Mouse (Mus musculus) lung, postnatal 0 days (tissue): Measurements from ENCODE around the gene Gm49027. TPM values are rescaled to one million over a fixed set of nuclear protein-coding genes. Genes with fewer than 3 reads are reported as not detected.

Source experiments
- ATAC-seq: fragments of 200-750 bp; cut with Nextera tagmentation; 2 replicates; pipeline ENCODE4 v1.8.0; 2017; ENCODE audit warnings: moderate library complexity
- DNase-seq: peaks from one replicate; pipeline ENCODE4 v3.0.0-alpha.2; 2016; ENCODE audit warnings: low spot score
- H3K27ac ChIP-seq: fragments of 300-500 bp; sonication (generic); 2 replicates; pipeline ENCODE4 v1.5.1; 2014; ENCODE audit warnings: antibody characterized with exemption, mild to moderate bottlenecking, low read length, mixed read lengths
- H3K27me3 ChIP-seq: fragments of 300-500 bp; sonication (generic); replicated peaks from 2 replicates; pipeline ENCODE4 v1.6.1; 2014; ENCODE audit warnings: low read length, mixed read lengths; ENCODE audit not compliant: insufficient read depth
- H3K36me3 ChIP-seq: fragments of 300-500 bp; sonication (generic); 2 replicates; pipeline ENCODE4 v1.6.1; 2014; ENCODE audit warnings: low read length, mixed read lengths; ENCODE audit not compliant: insufficient read depth
- H3K4me1 ChIP-seq: fragments of 300-500 bp; sonication (generic); 2 replicates; pipeline ENCODE4 v1.6.1; 2014; ENCODE audit warnings: antibody characterized with exemption, low read depth, low read length, mixed read lengths; ENCODE audit not compliant: insufficient read depth
- H3K4me2 ChIP-seq: fragments of 300-500 bp; sonication (generic); replicated peaks from 2 replicates; pipeline ENCODE4 v1.6.1; 2014; ENCODE audit warnings: low read depth, mild to moderate bottlenecking, low read length, moderate library complexity, mixed read lengths
- H3K4me3 ChIP-seq: fragments of 300-500 bp; sonication (generic); 2 replicates; pipeline ENCODE4 v1.5.1; 2014; ENCODE audit warnings: low read depth, low read length
- H3K9ac ChIP-seq: fragments of 300-500 bp; sonication (generic); replicated peaks from 2 replicates; pipeline ENCODE4 v1.6.1; 2014; ENCODE audit warnings: low read depth, mild to moderate bottlenecking
- H3K9me3 ChIP-seq: fragments of 300-500 bp; sonication (generic); 2 replicates; pipeline ENCODE4 v1.6.1; 2016; ENCODE audit warnings: low read length, mixed read lengths
- CTCF ChIP-seq: IDR thresholded peaks from 2 replicates; pipeline ENCODE4 v1.5.1; 2016; ENCODE audit warnings: antibody characterized with exemption, mild to moderate bottlenecking
- EP300 ChIP-seq: IDR thresholded peaks from 2 replicates; pipeline ENCODE4 v1.6.1; 2016; ENCODE audit warnings: antibody characterized with exemption, mild to moderate bottlenecking, control low read depth
- WGBS: fragments of 180-500 bp; shearing (Covaris S2); extraction: QIAGEN DNeasy Blood & Tissue Kit; methylation state at CpG from one replicate; pipeline ENCODE4 v1.1.7; 2014; 5-methylcytosine and 5-hydroxymethylcytosine counted together
- polyA plus RNA-seq: library from polyadenylated mRNA; unstranded; fragments of >200 nt; fragmentation: Nextera tagmentation; extraction: Ambion mirVana; gene quantifications from 2 replicates; pipeline ENCODE4 v1.2.1, GENCODE M21; 2015

Gm49027 gene
- 1.9 and 2.1 TPM in 2 replicates for polyA plus RNA-seq

DNA sequence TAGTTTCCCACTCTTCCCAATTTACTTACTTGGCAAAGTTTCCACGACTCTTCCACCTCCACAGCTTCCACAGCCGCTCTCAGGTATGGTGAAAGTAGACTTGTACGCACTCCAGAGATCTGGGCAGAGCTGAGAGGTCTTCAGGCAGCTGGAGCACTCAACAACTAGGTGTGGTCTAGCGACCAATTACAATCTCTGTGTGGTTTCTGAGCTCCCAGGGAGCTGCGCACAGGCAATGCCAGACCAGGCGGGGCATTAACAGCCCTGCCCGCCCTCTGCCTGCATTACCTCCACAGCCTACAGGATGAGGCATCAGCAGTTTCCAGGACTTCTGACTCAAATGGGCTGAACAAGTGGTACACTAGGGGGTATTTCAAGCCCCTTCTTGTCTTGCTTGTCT lies at the start of gene Gm49027:
TSS of gene Gm49027 (minus strand) at position 208 of the 400 bp plus-strand sequence.
- no peak within 1 kb of the TSS for H3K27ac ChIP-seq
- WGBS: 69% methylated on average over 7 of the region's 7 CpGs
- TF ChIP-seq CTCF (no peak), EP300 (no peak)

GRCm38 (mm10) chr5:123573362-123573761 lies 48.1 kb upstream of the Gm49027 start:
- H3K9ac ChIP-seq: no peak overlapping the region
- ATAC-seq: no peak

More for the DNA sequence above, at the start of gene Gm49027:
- no peaks in the 10 kb centered on the region for H3K27me3 ChIP-seq
- H3K36me3 ChIP-seq: no peaks in the 10 kb centered on the region; the same call in 1 of the 2 replicates
- H3K4me1 ChIP-seq: peaks cover 9% of the 10 kb centered on the region; the same call in 1 of the 2 replicates
- no peaks in the 10 kb centered on the region for H3K9me3 ChIP-seq
- ATAC-seq (peak; percentile 20), DNase-seq (peak; percentile 37)
- no peak within 1 kb of the TSS for H3K9ac ChIP-seq
- H3K4me3 ChIP-seq: peak within 1 kb of the TSS; percentile 85
- H3K4me2 ChIP-seq: peak within 1 kb of the TSS; percentile 98

DNA sequence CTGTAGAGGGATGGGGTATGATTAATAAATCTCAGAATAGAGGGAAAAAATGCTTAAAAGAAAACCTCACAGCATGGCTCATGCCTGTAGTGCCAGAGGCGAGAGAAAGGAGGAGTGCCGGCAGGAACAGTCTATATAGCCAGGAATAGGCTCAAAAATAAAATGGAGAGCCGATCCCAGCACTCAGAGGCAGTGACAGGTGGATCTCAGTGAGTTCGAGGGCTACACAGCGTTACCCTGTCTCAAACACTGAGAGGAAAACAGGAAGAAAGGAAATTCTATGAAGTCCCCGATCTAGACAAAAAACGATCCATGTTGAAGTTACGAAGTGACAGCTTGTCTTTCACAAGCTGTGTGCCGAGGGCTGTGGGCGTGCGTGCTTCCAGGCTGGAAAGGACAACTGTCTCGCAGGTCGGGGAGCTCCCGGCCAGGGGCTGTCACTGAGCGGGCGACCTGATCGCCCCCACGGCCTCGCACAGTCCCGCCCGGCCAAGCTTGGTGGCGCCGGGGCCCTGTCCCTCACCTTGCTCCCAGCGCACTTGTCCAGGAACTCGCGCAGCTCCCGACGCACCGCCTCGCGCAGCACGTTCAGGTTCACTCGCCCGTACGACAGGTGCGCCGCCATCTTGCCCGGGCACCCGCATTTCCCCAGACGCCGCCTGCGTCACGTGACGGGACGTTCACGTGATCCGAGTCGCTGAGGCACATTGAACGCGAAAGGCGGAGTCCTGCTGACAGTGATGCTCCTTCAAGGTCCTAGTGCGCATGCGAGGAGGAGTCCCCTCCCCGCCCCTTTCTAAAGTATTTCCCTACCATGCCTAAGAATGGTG lies 47.3 kb upstream of the Gm49027 start, which contains the start of gene Vps33a:
TSS of gene Vps33a (minus strand) at position 682 of the 830 bp plus-strand sequence.
- ATAC-seq (peak; percentile 98), DNase-seq (peak; percentile 99)
- H3K27me3 ChIP-seq: no peaks in the 10 kb centered on the region
- H3K36me3 ChIP-seq: peaks cover 5% of the 10 kb centered on the region; the same call in 1 of the 2 replicates
- no peaks in the 10 kb centered on the region for H3K9me3 ChIP-seq
- peak within 1 kb of the TSS; percentile 66 for H3K27ac ChIP-seq
- H3K9ac ChIP-seq: peak within 1 kb of the TSS; percentile 76
- TF ChIP-seq CTCF: 0 out of 2 replicates have a peak, but pooled peaks have one; percentile 9
- no peak for TF ChIP-seq EP300
- H3K4me2 ChIP-seq: peak within 1 kb of the TSS; percentile 69
- H3K4me3 ChIP-seq: peak within 1 kb of the TSS; percentile 91
- H3K4me1 ChIP-seq: no peaks in the 10 kb centered on the region
- WGBS: under 1% methylated on average over 51 of the region's 54 CpGs

More at GRCm38 (mm10) chr5:123573362-123573761, 48.1 kb upstream of the Gm49027 start:
- Histone ChIP-seq H3K27ac (no peak overlapping the region), H3K4me1 (no peaks in the 10 kb centered on the region), H3K36me3 (peaks cover 5% of the 10 kb centered on the region; the same call in 1 of the 2 replicates), H3K9me3 (no peaks in the 10 kb centered on the region), H3K4me3 (peak overlapping the region; percentile 91; the same call in 1 of the 2 replicates), H3K4me2 (peak overlapping the region; percentile 69), H3K27me3 (no peaks in the 10 kb centered on the region)
- WGBS: 64% methylated on average over 8 of the region's 8 CpGs
- TF ChIP-seq CTCF: no peak
- no peak for TF ChIP-seq EP300
- no peak for DNase-seq

- Histone ChIP-seq H3K27me3 (no peaks in the 10 kb centered on the region), H3K9ac (no peak overlapping the region), H3K4me2 (no peak overlapping the region), H3K9me3 (no peaks in the 10 kb centered on the region), H3K4me1 (no peaks in the 10 kb centered on the region), H3K36me3 (peaks cover 29% of the 10 kb centered on the region), H3K27ac (no peak overlapping the region), H3K4me3 (no peak overlapping the region)
- no peak for TF ChIP-seq EP300
- TF ChIP-seq CTCF: no peak
- 94% methylated on average over 11 of the region's 11 CpGs for WGBS
- ATAC-seq (no peak), DNase-seq (no peak)
Measured at GRCm38 (mm10) chr5:123561128-123561527, 35.8 kb upstream of the Gm49027 start.

- no peak for DNase-seq
- H3K36me3 ChIP-seq: peaks cover 20% of the 10 kb centered on the region
- H3K9ac ChIP-seq: no peak overlapping the region
- no peak for ATAC-seq
- no peak overlapping the region for H3K4me3 ChIP-seq
- H3K9me3 ChIP-seq: no peaks in the 10 kb centered on the region
- 90% methylated on average over 8 of the region's 8 CpGs for WGBS
- H3K4me2 ChIP-seq: no peak overlapping the region
- no peak overlapping the region for H3K27ac ChIP-seq
- no peaks in the 10 kb centered on the region for H3K27me3 ChIP-seq
- no peak for TF ChIP-seq CTCF
- no peak for TF ChIP-seq EP300
- no peaks in the 10 kb centered on the region for H3K4me1 ChIP-seq
Measured at GRCm38 (mm10) chr5:123559588-123559987, 34.3 kb upstream of the Gm49027 start.

DNA sequence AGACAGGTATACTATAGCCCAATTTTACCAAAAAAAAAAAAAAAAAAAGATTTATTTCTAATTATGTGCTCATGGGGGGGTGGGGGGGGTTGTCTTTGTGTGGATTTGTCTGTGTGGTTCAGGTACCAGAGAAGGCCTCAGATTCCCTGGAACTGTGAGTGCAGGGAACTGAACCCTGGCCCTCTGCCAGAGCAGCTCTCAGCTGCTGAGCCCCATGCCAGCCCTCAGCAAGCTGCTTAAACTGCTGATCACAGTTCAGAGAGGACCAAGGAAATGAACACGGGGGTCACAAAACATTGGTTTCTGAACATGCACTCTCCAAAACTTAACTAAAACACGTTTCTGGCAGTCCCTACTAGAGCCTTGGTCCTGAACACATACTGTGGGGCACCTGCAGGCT lies 31.2 kb upstream of the Gm49027 start:
- peaks cover under 1% of the 10 kb centered on the region; the same call in 1 of the 2 replicates for H3K36me3 ChIP-seq
- H3K9ac ChIP-seq: no peak overlapping the region
- no peak overlapping the region for H3K4me3 ChIP-seq
- WGBS: 48% methylated on average over 2 of the region's 2 CpGs
- H3K4me2 ChIP-seq: no peak overlapping the region
- DNase-seq (no peak), ATAC-seq (no peak)
- no peaks in the 10 kb centered on the region for H3K27me3 ChIP-seq
- no peaks in the 10 kb centered on the region for H3K9me3 ChIP-seq
- no peaks in the 10 kb centered on the region for H3K4me1 ChIP-seq
- TF ChIP-seq CTCF: no peak
- H3K27ac ChIP-seq: no peak overlapping the region
